Mouse (Mus musculus) forebrain, embryonic 11.5 days (tissue): ENCODE data around the gene Prox1. TPM values are rescaled to one million over a fixed set of nuclear protein-coding genes. Genes with fewer than 3 reads are reported as not detected.

Experiments
- ATAC-seq: fragments of 200-750 bp; cut with Nextera tagmentation; replicated peaks from 2 replicates; pipeline ENCODE4 v1.8.0; 2017; ENCODE audit warnings: moderate TSS enrichment; ENCODE audit not compliant: low FRiP score
- DNase-seq: peaks from one replicate; pipeline ENCODE4 v3.0.0-alpha.2; 2017; ENCODE audit warnings: low spot score
- H3K27ac ChIP-seq: fragments of 300-500 bp; sonication (generic); 2 replicates; pipeline ENCODE4 v1.5.1; 2014; ENCODE audit warnings: low read depth, low read length
- H3K27me3 ChIP-seq: fragments of 300-500 bp; sonication (generic); 2 replicates; pipeline ENCODE4 v1.6.1; 2014; ENCODE audit warnings: mild to moderate bottlenecking, low read length, mixed read lengths; ENCODE audit not compliant: control insufficient read depth, insufficient read depth
- H3K36me3 ChIP-seq: fragments of 300-500 bp; sonication (generic); 2 replicates; pipeline ENCODE4 v1.6.1; 2014; ENCODE audit warnings: mild to moderate bottlenecking, low read length, moderate library complexity, mixed read lengths; ENCODE audit not compliant: control insufficient read depth, insufficient read depth
- H3K4me1 ChIP-seq: fragments of 300-500 bp; sonication (generic); replicated peaks from 2 replicates; pipeline ENCODE4 v1.6.1; 2014; ENCODE audit warnings: low read length, mixed read lengths; ENCODE audit not compliant: control insufficient read depth, insufficient read depth
- H3K4me2 ChIP-seq: fragments of 300-500 bp; sonication (generic); 2 replicates; pipeline ENCODE4 v1.6.1; 2014; ENCODE audit warnings: low read depth, mild to moderate bottlenecking, low read length, moderate library complexity, mixed read lengths; ENCODE audit not compliant: severe bottlenecking
- H3K4me3 ChIP-seq: fragments of 300-500 bp; sonication (generic); 2 replicates; pipeline ENCODE4 v1.5.1; 2014; ENCODE audit warnings: low read depth, low read length
- H3K9ac ChIP-seq: fragments of 300-500 bp; sonication (generic); 2 replicates; pipeline ENCODE4 v1.6.1; 2014; ENCODE audit warnings: low read length
- H3K9me3 ChIP-seq: fragments of 300-500 bp; sonication (generic); 2 replicates; pipeline ENCODE4 v1.6.1; 2016; ENCODE audit warnings: low read length, mixed read lengths; ENCODE audit not compliant: control insufficient read depth
- WGBS: fragments of 180-500 bp; shearing (Covaris S2); extraction: QIAGEN DNeasy Blood & Tissue Kit; methylation state at CpG from one replicate; pipeline ENCODE4 v1.1.7; 2014; 5-methylcytosine and 5-hydroxymethylcytosine counted together
- polyA plus RNA-seq: library from polyadenylated mRNA; unstranded; fragments of >200 nt; fragmentation: Nextera tagmentation; extraction: Ambion mirVana; gene quantifications from 2 replicates; pipeline ENCODE4 v1.2.1, GENCODE M21; 2014

Gene Prox1
- polyA plus RNA-seq, 1 experiment from 2014 or later, result 8.5 TPM

- 87% methylated on average over 18 of the region's 18 CpGs for WGBS
- DNase-seq, result peak; percentile 44
- no peaks in the 10 kb centered on the region for H3K9me3 ChIP-seq
- H3K27me3 ChIP-seq, result no peaks in the 10 kb centered on the region; the same call in 1 of the 2 replicates
- no peak overlapping the region for H3K27ac ChIP-seq
- H3K4me2 ChIP-seq, result no peak overlapping the region
- no peaks in the 10 kb centered on the region for H3K36me3 ChIP-seq
- no peak overlapping the region for H3K4me3 ChIP-seq
- no peak overlapping the region for H3K9ac ChIP-seq
- peaks cover under 1% of the 10 kb centered on the region; the same call in 1 of the 2 replicates for H3K4me1 ChIP-seq
- ATAC-seq, result no peak
Observed at GRCm38 (mm10) chr1:190161288-190161687, 9.2 kb downstream of the Prox1 start.

- 30% methylated on average over 11 of the region's 11 CpGs for WGBS
- Histone ChIP-seq H3K9ac (no peak overlapping the region), H3K4me3 (no peak overlapping the region), H3K27me3 (no peaks in the 10 kb centered on the region; the same call in 1 of the 2 replicates), H3K4me1 (peaks cover 5% of the 10 kb centered on the region), H3K36me3 (no peaks in the 10 kb centered on the region), H3K27ac (no peak overlapping the region), H3K9me3 (no peaks in the 10 kb centered on the region), H3K4me2 (no peak overlapping the region)
- ATAC-seq (peak; percentile 56), DNase-seq (no peak)
Observed at GRCm38 (mm10) chr1:190159457-190159856, 11.1 kb downstream of the Prox1 start.

- H3K27me3 ChIP-seq, result no peaks in the 10 kb centered on the region; the same call in 1 of the 2 replicates
- ATAC-seq, result peak; percentile 49; the same call in 1 of the 2 replicates
- no peak for DNase-seq
Observed at GRCm38 (mm10) chr1:190155751-190156150, 14.8 kb downstream of the Prox1 start.

GRCm38 (mm10) chr1:190155021-190155420, 15.5 kb downstream of the Prox1 start:
- Histone ChIP-seq H3K4me3 (no peak overlapping the region), H3K4me2 (no peak overlapping the region), H3K36me3 (no peaks in the 10 kb centered on the region), H3K27ac (no peak overlapping the region), H3K9me3 (no peaks in the 10 kb centered on the region), H3K9ac (no peak overlapping the region), H3K27me3 (no peaks in the 10 kb centered on the region; the same call in 1 of the 2 replicates), H3K4me1 (peaks cover 5% of the 10 kb centered on the region)
- no peak for DNase-seq
- WGBS, result 69% methylated on average over 2 of the region's 2 CpGs
- no peak for ATAC-seq

More at GRCm38 (mm10) chr1:190155751-190156150, 14.8 kb downstream of the Prox1 start:
- H3K36me3 ChIP-seq, result no peaks in the 10 kb centered on the region
- H3K9me3 ChIP-seq, result no peaks in the 10 kb centered on the region
- peaks cover 5% of the 10 kb centered on the region for H3K4me1 ChIP-seq
- 21% methylated on average over 8 of the region's 8 CpGs for WGBS
- H3K9ac ChIP-seq, result no peak overlapping the region
- H3K4me2 ChIP-seq, result no peak overlapping the region
- no peak overlapping the region for H3K4me3 ChIP-seq
- H3K27ac ChIP-seq, result no peak overlapping the region

DNA sequence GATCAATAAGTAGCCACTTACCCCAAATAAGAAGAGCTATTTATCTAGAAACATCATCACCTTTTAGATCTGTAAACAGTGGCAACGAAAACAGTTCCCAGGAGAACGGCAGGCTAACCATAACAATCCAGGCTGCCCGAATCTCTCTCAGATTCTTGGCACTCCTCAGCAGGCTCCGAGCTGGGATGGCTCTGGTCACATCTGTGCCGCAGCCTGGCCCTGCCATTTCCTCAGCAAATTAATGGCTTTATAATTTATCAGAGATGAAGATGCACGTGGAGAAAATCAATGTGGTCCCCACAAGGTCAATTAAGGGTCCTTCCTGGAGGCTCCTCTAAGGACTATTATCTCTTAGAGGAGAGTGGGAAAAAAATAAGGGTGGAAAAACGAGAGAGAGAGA, 16.2 kb downstream of the Prox1 start:
- no peaks in the 10 kb centered on the region for H3K9me3 ChIP-seq
- ATAC-seq (no peak), DNase-seq (no peak)
- no peak overlapping the region for H3K4me2 ChIP-seq
- no peak overlapping the region for H3K4me3 ChIP-seq
- 79% methylated on average over 7 of the region's 7 CpGs for WGBS
- H3K4me1 ChIP-seq, result peaks cover 12% of the 10 kb centered on the region
- H3K27ac ChIP-seq, result no peak overlapping the region
- H3K27me3 ChIP-seq, result no peaks in the 10 kb centered on the region; the same call in 1 of the 2 replicates
- H3K36me3 ChIP-seq, result no peaks in the 10 kb centered on the region
- H3K9ac ChIP-seq, result no peak overlapping the region

- peaks cover 25% of the 10 kb centered on the region for H3K4me1 ChIP-seq
- H3K27ac ChIP-seq, result no peak overlapping the region
- peaks cover 2% of the 10 kb centered on the region; the same call in 1 of the 2 replicates for H3K27me3 ChIP-seq
Observed at GRCm38 (mm10) chr1:190152603-190153002, 17.9 kb downstream of the Prox1 start.

DNA sequence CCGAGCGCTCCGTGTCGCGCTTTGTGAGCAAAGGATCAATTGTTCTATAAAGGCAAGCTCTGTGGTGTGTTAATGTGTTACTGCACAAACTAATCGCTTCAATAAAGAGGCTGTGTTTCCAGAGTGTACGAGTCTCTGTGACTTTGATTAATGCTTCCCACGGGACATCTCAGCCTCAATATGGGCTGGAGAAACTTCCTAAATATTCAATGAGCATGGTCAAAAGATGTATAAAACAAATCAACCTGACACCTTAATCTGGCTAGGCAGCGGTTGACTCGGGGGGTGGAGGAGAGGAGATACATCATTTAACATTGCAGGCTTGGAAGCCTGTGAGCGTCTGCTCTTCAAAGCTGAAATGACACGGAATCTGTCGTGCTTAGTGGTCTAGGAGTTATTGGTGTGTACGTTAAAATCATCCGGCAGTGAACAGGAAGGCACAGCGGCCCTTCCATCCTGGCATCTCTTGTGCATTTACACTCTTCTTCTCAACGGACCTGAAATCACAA, 21.2 kb downstream of the Prox1 start:
- Histone ChIP-seq H3K4me3 (no peak overlapping the region), H3K4me2 (peak overlapping the region; percentile 27; the same call in 1 of the 2 replicates), H3K27me3 (peaks cover 3% of the 10 kb centered on the region; the same call in 1 of the 2 replicates), H3K9me3 (no peaks in the 10 kb centered on the region), H3K36me3 (no peaks in the 10 kb centered on the region), H3K9ac (0 out of 2 replicates have a peak overlapping the region, but pooled peaks have one; percentile 14), H3K27ac (no peak overlapping the region), H3K4me1 (peaks cover 20% of the 10 kb centered on the region; the same call in 1 of the 2 replicates)
- peak; percentile 46 for DNase-seq
- 26% methylated on average over 17 of the region's 17 CpGs for WGBS
- ATAC-seq, result no peak

More at GRCm38 (mm10) chr1:190152603-190153002, 17.9 kb downstream of the Prox1 start:
- Histone ChIP-seq H3K9me3 (no peaks in the 10 kb centered on the region), H3K4me3 (no peak overlapping the region), H3K9ac (no peak overlapping the region), H3K4me2 (no peak overlapping the region), H3K36me3 (no peaks in the 10 kb centered on the region)
- WGBS, result 86% methylated on average over 6 of the region's 6 CpGs
- DNase-seq, result no peak
- no peak for ATAC-seq

GRCm38 (mm10) chr1:190148661-190149232, 21.8 kb downstream of the Prox1 start:
- Histone ChIP-seq H3K27me3 (peaks cover 4% of the 10 kb centered on the region; the same call in 1 of the 2 replicates), H3K27ac (no peak overlapping the region), H3K4me3 (no peak overlapping the region), H3K9me3 (no peaks in the 10 kb centered on the region), H3K4me1 (peaks cover 20% of the 10 kb centered on the region; the same call in 1 of the 2 replicates), H3K36me3 (no peaks in the 10 kb centered on the region), H3K4me2 (peak overlapping the region; percentile 27; the same call in 1 of the 2 replicates), H3K9ac (0 out of 2 replicates have a peak overlapping the region, but pooled peaks have one; percentile 14)
- ATAC-seq (peak; percentile 56; the same call in 1 of the 2 replicates), DNase-seq (peak; percentile 44)
- 9% methylated on average over 12 of the region's 12 CpGs for whole genome bisulfite sequencing
